Mouse (Mus musculus) adrenal gland, adult 18-20 months (tissue): ENCODE data around the gene Asb6. TPM values are rescaled to one million over a fixed set of nuclear protein-coding genes. Genes with fewer than 3 reads are reported as not detected.

Experiments used
- total RNA-seq, 2 experiments: library from RNA; stranded (reverse); gene quantifications; 1 replicate in 1 of 2; 2 replicates in 1 of 2; pipeline ENCODE4 v1.2.3; 2021

Gene Asb6
- total RNA-seq, 2 experiments from 2014 or later: 27.1 to 33.8 TPM

Other genes with a start within 250 kb of the Asb6 start
- gene Cstad, start 235.3 kb downstream of the Asb6 start, total RNA-seq: under 1 TPM in 1 of 2 experiments, not detected in 1; 0.51 TPM
- 1 to 10 TPM; 2.1 to 2.8 TPM for gene 1700001O22Rik, start 26.7 kb downstream of the Asb6 start, total RNA-seq
- gene Ntmt1, start 22.5 kb downstream of the Asb6 start, total RNA-seq: 10 to 100 TPM; 35.2 to 42.8 TPM
- 1 to 10 TPM in 1 of 2 experiments, under 1 TPM in 1; 0.33 to 1.8 TPM for gene Prrx2, start 4.6 kb upstream of the Asb6 start, total RNA-seq
- gene Ptges, start 99.5 kb upstream of the Asb6 start, total RNA-seq: 10 to 100 TPM; 23.9 to 63.5 TPM
- 10 to 100 TPM; 44.9 to 56.5 TPM for gene Tor1b, start 122.6 kb upstream of the Asb6 start, total RNA-seq
- gene Tor1a, start 137.6 kb upstream of the Asb6 start, total RNA-seq: 10 to 100 TPM; 31.4 to 32.0 TPM
- gene BC005624, start 151.9 kb upstream of the Asb6 start, total RNA-seq: 10 to 100 TPM; 41.5 to 49.6 TPM
- gene Usp20, start 151.9 kb upstream of the Asb6 start, total RNA-seq: 10 to 100 TPM; 23.7 to 29.7 TPM